ENCODE assay signal across 10 mouse cellular contexts in the genomic region with DNA sequence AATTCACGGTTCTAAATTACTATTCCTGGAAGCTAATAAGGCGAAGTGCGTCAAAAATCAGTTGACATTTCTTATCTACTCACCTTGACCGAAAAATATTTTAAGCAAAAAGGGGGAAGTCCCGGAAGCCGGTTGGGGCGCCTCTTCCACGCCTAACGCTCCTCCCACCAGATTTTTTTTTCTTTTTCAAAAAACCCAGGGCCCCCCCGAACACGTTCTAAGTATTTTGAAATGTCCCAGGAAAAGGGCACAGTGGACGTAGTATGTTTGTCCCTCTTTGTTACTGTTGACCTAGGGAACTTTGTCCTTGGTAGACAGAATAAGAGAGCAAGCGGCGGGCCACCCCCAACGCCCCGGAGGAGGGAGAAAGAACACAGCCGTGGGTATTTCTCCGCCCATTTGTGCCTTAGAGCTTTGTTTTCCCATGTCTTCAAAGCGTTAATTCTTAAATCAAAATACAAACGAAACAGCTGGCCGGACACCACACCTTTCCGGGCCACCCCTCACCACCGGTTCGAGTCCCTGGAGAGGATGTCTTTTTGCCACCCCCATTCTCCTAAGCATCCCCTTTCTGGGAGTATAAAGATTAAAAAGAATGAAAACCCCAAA. TPM values are rescaled to one million over a fixed set of nuclear protein-coding genes. Genes with fewer than 3 reads are reported as not detected.
DNase-seq lines count a peak whose midpoint lies in the region; ATAC-seq lines count a peak whose summit lies in the region.
"Had no signal": no experiment of that assay in that cellular context is flagged by ENCODE, and none has a peak within 500 bp of the region (broad histone marks: within the 10 kb centered on the region; RNA-seq: fewer than 3 reads in every experiment).

No protein-coding gene starts in this region.

- H3K9ac ChIP-seq in forebrain, embryonic 12.5 days: no peak overlapping the region
- no peak overlapping the region for H3K9ac ChIP-seq in forebrain, embryonic 11.5 days (ENCODE audit: low read length)
- H3K9ac ChIP-seq in forebrain, embryonic 14.5 days (ENCODE audit: low read length): no peak overlapping the region
- H3K9ac ChIP-seq in midbrain, embryonic 16.5 days (ENCODE audit: low read depth, low read length): peak overlapping the region; percentile 55

- H3K4me2 ChIP-seq in forebrain, embryonic 12.5 days: peak overlapping the region; percentile 26; the same call in 1 of the 2 replicates
- no peak overlapping the region for H3K4me2 ChIP-seq in forebrain, embryonic 11.5 days (ENCODE audit: low read depth, low read length, severe bottlenecking)
- H3K4me2 ChIP-seq in forebrain, embryonic 14.5 days (ENCODE audit: low read length): peak overlapping the region; percentile 68
- peak overlapping the region; percentile 58 for H3K4me2 ChIP-seq in midbrain, embryonic 16.5 days (ENCODE audit: low read length)
- H3K4me2 ChIP-seq: heart, embryonic 11.5 days had no signal

- intact Hi-C loops in heart, postnatal 36 days (cut with DNase I): loop anchor here (1.0 to 2.0 kb wide), 3 partner anchors 280 to 333 kb away; no protein-coding TSS in a partner anchor

- H3K27me3 ChIP-seq in forebrain, embryonic 12.5 days: peaks cover 72% of the 10 kb centered on the region
- H3K27me3 ChIP-seq in forebrain, embryonic 11.5 days (ENCODE audit: control insufficient read depth, insufficient read depth, low read length): peaks cover 51% of the 10 kb centered on the region
- H3K27me3 ChIP-seq in forebrain, embryonic 14.5 days (replicated peaks; ENCODE audit: control insufficient read depth, insufficient read depth, low read length): peaks cover 44% of the 10 kb centered on the region
- no peaks in the 10 kb centered on the region; the same call in 1 of the 2 replicates for H3K27me3 ChIP-seq in midbrain, embryonic 16.5 days (ENCODE audit: control insufficient read depth, insufficient read depth, low read depth, low read length)
- peaks cover 62% of the 10 kb centered on the region for H3K27me3 ChIP-seq in embryonic facial prominence, embryonic 10.5 days (replicated peaks; ENCODE audit: low read depth, poor library complexity, severe bottlenecking)

- DNase-seq in forebrain, embryonic 11.5 days (ENCODE audit: low spot score): no peak
- peak; percentile 21 for DNase-seq in CD4-positive helper T cell, adult 2 months (ENCODE audit: low read depth, low spot score)
- no peak for DNase-seq in forebrain, embryonic 14.5 days (ENCODE audit: low spot score)
- DNase-seq in embryonic facial prominence, embryonic 10.5 days (ENCODE audit: low spot score): no peak
- no peak for DNase-seq in heart, postnatal 36 days
- no peak for DNase-seq in frontal cortex, postnatal 10 days (ENCODE audit: low spot score in 2 of 2)

- H3K4me1 ChIP-seq in forebrain, embryonic 12.5 days: peaks cover 37% of the 10 kb centered on the region
- peaks cover 21% of the 10 kb centered on the region for H3K4me1 ChIP-seq in forebrain, embryonic 11.5 days (replicated peaks; ENCODE audit: control insufficient read depth, insufficient read depth, low read length)
- no peaks in the 10 kb centered on the region for H3K4me1 ChIP-seq in forebrain, embryonic 14.5 days (ENCODE audit: control insufficient read depth, insufficient read depth, low read length)
- peaks cover 12% of the 10 kb centered on the region; the same call in 1 of the 2 replicates for H3K4me1 ChIP-seq in midbrain, embryonic 16.5 days (ENCODE audit: control insufficient read depth, insufficient read depth, low read length)
- peaks cover 32% of the 10 kb centered on the region for H3K4me1 ChIP-seq in embryonic facial prominence, embryonic 10.5 days

- WGBS in forebrain, embryonic 12.5 days: 12% methylated on average over 24 of the region's 24 CpGs
- 12% methylated on average over 24 of the region's 24 CpGs for WGBS in forebrain, embryonic 11.5 days
- WGBS in forebrain, embryonic 14.5 days: 14% methylated on average over 24 of the region's 24 CpGs
- 10% methylated on average over 24 of the region's 24 CpGs for WGBS in midbrain, embryonic 16.5 days
- 12% methylated on average over 24 of the region's 24 CpGs for WGBS in embryonic facial prominence, embryonic 10.5 days

- 0 out of 2 replicates have a peak overlapping the region, but pooled peaks have one; percentile 7 for H3K4me3 ChIP-seq in forebrain, embryonic 12.5 days (replicated peaks)
- no peak overlapping the region for H3K4me3 ChIP-seq in forebrain, embryonic 11.5 days (ENCODE audit: low read depth, low read length)
- H3K4me3 ChIP-seq in forebrain, embryonic 14.5 days (ENCODE audit: low read depth, low read length): peak overlapping the region; percentile 0; the same call in 1 of the 2 replicates
- H3K4me3 ChIP-seq in midbrain, embryonic 16.5 days (ENCODE audit: low read depth, low read length): peak overlapping the region; percentile 30
- H3K4me3 ChIP-seq in embryonic facial prominence, embryonic 10.5 days: no peak overlapping the region

- ATAC-seq in forebrain, embryonic 12.5 days (ENCODE audit: low FRiP score): no peak
- ATAC-seq in forebrain, embryonic 11.5 days (replicated peaks; ENCODE audit: low FRiP score): no peak
- ATAC-seq in forebrain, embryonic 14.5 days: no peak
- ATAC-seq in midbrain, embryonic 16.5 days: no peak

- H3K36me3 ChIP-seq in forebrain, embryonic 12.5 days (replicated peaks): no peaks in the 10 kb centered on the region
- no peaks in the 10 kb centered on the region for H3K36me3 ChIP-seq in forebrain, embryonic 11.5 days (ENCODE audit: control insufficient read depth, insufficient read depth, low read length)
- no peaks in the 10 kb centered on the region for H3K36me3 ChIP-seq in forebrain, embryonic 14.5 days (ENCODE audit: control insufficient read depth, insufficient read depth, low read length)
- no peaks in the 10 kb centered on the region for H3K36me3 ChIP-seq in midbrain, embryonic 16.5 days (ENCODE audit: control insufficient read depth, insufficient read depth, low read length)
- no peaks in the 10 kb centered on the region for H3K36me3 ChIP-seq in embryonic facial prominence, embryonic 10.5 days (replicated peaks)

- H3K9me3 ChIP-seq in forebrain, embryonic 12.5 days: no peaks in the 10 kb centered on the region
- no peaks in the 10 kb centered on the region for H3K9me3 ChIP-seq in forebrain, embryonic 11.5 days (ENCODE audit: control insufficient read depth, low read length)
- H3K9me3 ChIP-seq in forebrain, embryonic 14.5 days (replicated peaks; ENCODE audit: control insufficient read depth, low read length): no peaks in the 10 kb centered on the region
- no peaks in the 10 kb centered on the region for H3K9me3 ChIP-seq in midbrain, embryonic 16.5 days (replicated peaks; ENCODE audit: control insufficient read depth, low read length, poor library complexity, severe bottlenecking)
- H3K9me3 ChIP-seq in embryonic facial prominence, embryonic 10.5 days: no peaks in the 10 kb centered on the region

- H3K27ac ChIP-seq in forebrain, embryonic 12.5 days: no peak overlapping the region
- no peak overlapping the region for H3K27ac ChIP-seq in forebrain, embryonic 11.5 days (ENCODE audit: low read depth, low read length)
- H3K27ac ChIP-seq in forebrain, embryonic 14.5 days (ENCODE audit: low read depth, low read length): no peak overlapping the region
- H3K27ac ChIP-seq in midbrain, embryonic 16.5 days (ENCODE audit: low read length): peak overlapping the region; percentile 92
- H3K27ac ChIP-seq in embryonic facial prominence, embryonic 10.5 days (replicated peaks): no peak overlapping the region

RNA-seq across cellular contexts. Expression of a gene that starts 6.1 kb away (rescaled TPM):
- 24.2 and 28.6 TPM in 2 replicates for polyA plus RNA-seq in forebrain, embryonic 12.5 days (2016; fragmentation: Nextera tagmentation; extraction: Ambion mirVana)
- 14.2 and 17.2 TPM in 2 replicates for polyA plus RNA-seq in forebrain, embryonic 11.5 days (2014; fragmentation: Nextera tagmentation; extraction: Ambion mirVana)
- polyA plus RNA-seq in forebrain, embryonic 14.5 days (2014; fragmentation: Nextera tagmentation; extraction: Ambion mirVana): 46.4 and 70.4 TPM in 2 replicates
- 130 and 149 TPM in 2 replicates for polyA plus RNA-seq in midbrain, embryonic 16.5 days (2015; fragmentation: Nextera tagmentation; extraction: Ambion mirVana)
- 0.47 and 0.91 TPM in 2 replicates for polyA plus RNA-seq in embryonic facial prominence, embryonic 10.5 days (2016; fragmentation: Nextera tagmentation; extraction: Ambion mirVana)
- total RNA-seq in heart, postnatal 36 days (2021): under 1 TPM; 0.43 to 0.80 TPM

RNA-seq across cellular contexts. Expression of a gene that starts 50.3 kb away (rescaled TPM):
- polyA plus RNA-seq in forebrain, embryonic 12.5 days (2016; fragmentation: Nextera tagmentation; extraction: Ambion mirVana): 1.3 and 1.4 TPM in 2 replicates
- polyA plus RNA-seq in forebrain, embryonic 11.5 days (2014; fragmentation: Nextera tagmentation; extraction: Ambion mirVana): 0.79 and 0.80 TPM in 2 replicates
- 1.8 and 2.8 TPM in 2 replicates for polyA plus RNA-seq in forebrain, embryonic 14.5 days (2014; fragmentation: Nextera tagmentation; extraction: Ambion mirVana)
- 2.9 TPM in 2 replicates for polyA plus RNA-seq in midbrain, embryonic 16.5 days (2015; fragmentation: Nextera tagmentation; extraction: Ambion mirVana)
- 0.87 and 1.2 TPM in 2 replicates for polyA plus RNA-seq in embryonic facial prominence, embryonic 10.5 days (2016; fragmentation: Nextera tagmentation; extraction: Ambion mirVana)
- not detected for total RNA-seq in heart, postnatal 36 days (2021)
- polyA plus RNA-seq: liver, embryonic 16.5 days had no signal

Comparison
In these comparisons a context has a peak if more than half of its experiments do, and no peak if none do; other contexts are left out.
1. H3K4me3 ChIP-seq: peak in forebrain, embryonic 12.5 days (single experiment), forebrain, embryonic 14.5 days (single experiment) and midbrain, embryonic 16.5 days (single experiment); none in forebrain, embryonic 11.5 days (single experiment) and embryonic facial prominence, embryonic 10.5 days (single experiment).